Mouse (Mus musculus) bone marrow macrophage, adult 2 months (primary cell): ENCODE data around the gene Tcaim.

Experiments
- CTCF ChIP-seq: IDR thresholded peaks from 2 replicates; pipeline ENCODE4 v1.5.1; 2012; ENCODE audit warnings: low read depth, mild to moderate bottlenecking, low read length, moderate library complexity
- POLR2A ChIP-seq: IDR thresholded peaks from 2 replicates; pipeline ENCODE4 v1.6.1; 2012; ENCODE audit warnings: mild to moderate bottlenecking, low read depth, low read length, borderline replicate concordance

DNA sequence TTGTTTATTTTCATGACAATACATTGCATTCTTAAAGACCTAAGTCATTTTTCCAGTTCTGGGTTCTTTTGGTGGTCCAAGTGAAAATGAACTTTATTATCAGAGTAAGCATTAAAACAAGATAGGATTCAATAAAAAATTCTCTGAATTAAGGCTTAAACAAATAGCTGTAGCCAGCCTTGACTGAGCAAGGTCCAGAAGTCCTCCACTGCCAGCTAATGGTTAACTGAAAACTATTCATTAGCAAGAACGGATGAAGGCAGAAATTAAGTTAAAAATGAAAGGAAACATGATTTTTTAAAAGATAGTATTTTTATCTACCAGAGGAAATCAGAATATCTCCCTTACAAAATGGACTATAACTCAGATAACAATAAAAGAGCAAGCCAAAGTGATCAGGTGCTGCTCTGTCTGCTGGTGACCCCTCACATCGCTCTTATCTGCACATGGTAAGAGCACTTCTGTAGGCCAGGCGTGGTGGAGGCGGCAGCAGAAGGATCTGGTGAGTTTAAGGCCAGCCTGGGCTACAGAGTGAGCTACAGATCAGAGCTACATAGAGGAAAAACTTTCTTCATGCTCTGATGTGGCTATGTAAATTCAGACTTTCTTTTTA lies 10.0 kb downstream of the Tcaim start:
- TF ChIP-seq CTCF: no peak
- no peak for TF ChIP-seq POLR2A
